Mouse (Mus musculus) intestine, embryonic 14.5 days (tissue): ENCODE data around the gene Slc7a15. TPM values are rescaled to one million over a fixed set of nuclear protein-coding genes. Genes with fewer than 3 reads are reported as not detected.

ENCODE experiments used
- ATAC-seq: fragments of 200-750 bp; cut with Nextera tagmentation; replicated peaks from 2 replicates; pipeline ENCODE4 v1.8.0; 2017; ENCODE audit warnings: low read depth, moderate number of reproducible peaks, moderate TSS enrichment, moderate library complexity; ENCODE audit not compliant: low FRiP score, low TSS enrichment
- DNase-seq: peaks from one replicate; pipeline ENCODE4 v3.0.0-alpha.2; 2018; ENCODE audit warnings: low spot score
- H3K27ac ChIP-seq: fragments of 300-500 bp; sonication (generic); 2 replicates; pipeline ENCODE4 v1.5.1; 2014; ENCODE audit warnings: low read depth, mild to moderate bottlenecking, control low read depth
- H3K27me3 ChIP-seq: fragments of 300-500 bp; sonication (generic); replicated peaks from 2 replicates; pipeline ENCODE4 v1.6.1; 2014; ENCODE audit warnings: low read length, control low read depth; ENCODE audit not compliant: control insufficient read depth, insufficient read depth
- H3K36me3 ChIP-seq: fragments of 300-500 bp; sonication (generic); 2 replicates; pipeline ENCODE4 v1.6.1; 2014; ENCODE audit warnings: low read length, control low read depth; ENCODE audit not compliant: control insufficient read depth, insufficient read depth
- H3K4me1 ChIP-seq: fragments of 300-500 bp; sonication (generic); replicated peaks from 2 replicates; pipeline ENCODE4 v1.6.1; 2014; ENCODE audit warnings: low read length, control low read depth, mixed read lengths; ENCODE audit not compliant: control insufficient read depth, insufficient read depth
- H3K4me2 ChIP-seq: fragments of 300-500 bp; sonication (generic); 2 replicates; pipeline ENCODE4 v1.6.1; 2014; ENCODE audit warnings: low read length
- H3K4me3 ChIP-seq: fragments of 300-500 bp; sonication (generic); 2 replicates; pipeline ENCODE4 v1.5.1; 2014; ENCODE audit warnings: low read depth, low read length, control low read depth, mixed read lengths
- H3K9ac ChIP-seq: fragments of 300-500 bp; sonication (generic); 2 replicates; pipeline ENCODE4 v1.6.1; 2014; ENCODE audit warnings: mild to moderate bottlenecking, low read length
- H3K9me3 ChIP-seq: fragments of 300-500 bp; sonication (generic); 2 replicates; pipeline ENCODE4 v1.6.1; 2016; ENCODE audit warnings: low read length, control low read depth; ENCODE audit not compliant: control insufficient read depth
- WGBS: fragments of 180-500 bp; shearing (Covaris S2); extraction: QIAGEN DNeasy Blood & Tissue Kit; methylation state at CpG from one replicate; pipeline ENCODE4 v1.1.7; 2014; 5-methylcytosine and 5-hydroxymethylcytosine counted together
- polyA plus RNA-seq: library from polyadenylated mRNA; unstranded; fragments of >200 nt; fragmentation: Nextera tagmentation; extraction: Ambion mirVana; gene quantifications from 2 replicates; pipeline ENCODE4 v1.2.1, GENCODE M21; 2014

Gene Slc7a15
- polyA plus RNA-seq, 1 experiment from 2014 or later: not detected

- no peak overlapping the region for H3K27ac ChIP-seq
- H3K4me3 ChIP-seq: no peak overlapping the region
- 0 out of 2 replicates have a peak, but pooled peaks cover 6% of the 10 kb centered on the region for H3K4me1 ChIP-seq
- H3K9ac ChIP-seq: no peak overlapping the region
- DNase-seq (no peak), ATAC-seq (no peak)
- WGBS: 86% methylated on average over 6 of the region's 6 CpGs
- H3K36me3 ChIP-seq: no peaks in the 10 kb centered on the region
- no peaks in the 10 kb centered on the region for H3K9me3 ChIP-seq
- no peaks in the 10 kb centered on the region for H3K27me3 ChIP-seq
- H3K4me2 ChIP-seq: no peak overlapping the region
These were observed 52.1 kb downstream of the Slc7a15 start for GRCm38 (mm10) chr12:8546801-8547200.

GRCm38 (mm10) chr12:8545066-8545610, 53.7 kb downstream of the Slc7a15 start:
- no peaks in the 10 kb centered on the region for H3K36me3 ChIP-seq
- 81% methylated on average over 5 of the region's 5 CpGs for WGBS
- H3K4me1 ChIP-seq: 0 out of 2 replicates have a peak, but pooled peaks cover 6% of the 10 kb centered on the region
- no peak overlapping the region for H3K27ac ChIP-seq
- H3K9me3 ChIP-seq: no peaks in the 10 kb centered on the region
- H3K27me3 ChIP-seq: no peaks in the 10 kb centered on the region
- no peak overlapping the region for H3K9ac ChIP-seq
- ATAC-seq (no peak), DNase-seq (no peak)
- no peak overlapping the region for H3K4me3 ChIP-seq
- H3K4me2 ChIP-seq: no peak overlapping the region

GRCm38 (mm10) chr12:8542371-8542770, 56.5 kb downstream of the Slc7a15 start:
- Histone ChIP-seq H3K4me2 (no peak overlapping the region), H3K27me3 (no peaks in the 10 kb centered on the region), H3K9me3 (no peaks in the 10 kb centered on the region), H3K27ac (no peak overlapping the region), H3K4me1 (0 out of 2 replicates have a peak, but pooled peaks cover under 1% of the 10 kb centered on the region), H3K4me3 (no peak overlapping the region), H3K36me3 (no peaks in the 10 kb centered on the region), H3K9ac (no peak overlapping the region)
- WGBS: 84% methylated on average over 4 of the region's 4 CpGs
- no peak for ATAC-seq
- DNase-seq: no peak

GRCm38 (mm10) chr12:8539471-8539870, 59.4 kb downstream of the Slc7a15 start:
- Histone ChIP-seq H3K27ac (no peak overlapping the region), H3K36me3 (no peaks in the 10 kb centered on the region)
- ATAC-seq: no peak

GRCm38 (mm10) chr12:8537291-8537690, 61.6 kb downstream of the Slc7a15 start:
- no peaks in the 10 kb centered on the region for H3K27me3 ChIP-seq
- WGBS: 90% methylated on average over 5 of the region's 5 CpGs
- no peaks in the 10 kb centered on the region for H3K9me3 ChIP-seq
- DNase-seq (no peak), ATAC-seq (no peak)
- no peaks in the 10 kb centered on the region for H3K4me1 ChIP-seq
- H3K27ac ChIP-seq: no peak overlapping the region
- H3K36me3 ChIP-seq: no peaks in the 10 kb centered on the region
- no peak overlapping the region for H3K4me3 ChIP-seq
- H3K4me2 ChIP-seq: no peak overlapping the region
- no peak overlapping the region for H3K9ac ChIP-seq

More at GRCm38 (mm10) chr12:8539471-8539870, 59.4 kb downstream of the Slc7a15 start:
- H3K9me3 ChIP-seq: no peaks in the 10 kb centered on the region
- no peak overlapping the region for H3K9ac ChIP-seq
- H3K27me3 ChIP-seq: no peaks in the 10 kb centered on the region
- H3K4me3 ChIP-seq: no peak overlapping the region
- no peak overlapping the region for H3K4me2 ChIP-seq
- H3K4me1 ChIP-seq: no peaks in the 10 kb centered on the region
- DNase-seq: no peak
- 86% methylated on average over 13 of the region's 13 CpGs for WGBS

GRCm38 (mm10) chr12:8536221-8536965, 62.5 kb downstream of the Slc7a15 start:
- Histone ChIP-seq H3K36me3 (no peaks in the 10 kb centered on the region), H3K4me2 (no peak overlapping the region), H3K4me3 (no peak overlapping the region), H3K27ac (no peak overlapping the region), H3K4me1 (no peaks in the 10 kb centered on the region), H3K27me3 (no peaks in the 10 kb centered on the region), H3K9me3 (no peaks in the 10 kb centered on the region), H3K9ac (no peak overlapping the region)
- no peak for ATAC-seq
- 70% methylated on average over 9 of the region's 9 CpGs for WGBS
- no peak for DNase-seq

GRCm38 (mm10) chr12:8535596-8535995, 63.3 kb downstream of the Slc7a15 start:
- no peak overlapping the region for H3K27ac ChIP-seq
- no peak overlapping the region for H3K4me3 ChIP-seq
- 87% methylated on average over 7 of the region's 7 CpGs for WGBS
- H3K4me2 ChIP-seq: no peak overlapping the region
- H3K9ac ChIP-seq: no peak overlapping the region
- no peaks in the 10 kb centered on the region for H3K4me1 ChIP-seq
- DNase-seq (no peak), ATAC-seq (no peak)
- no peaks in the 10 kb centered on the region for H3K36me3 ChIP-seq
- H3K9me3 ChIP-seq: no peaks in the 10 kb centered on the region
- H3K27me3 ChIP-seq: no peaks in the 10 kb centered on the region

GRCm38 (mm10) chr12:8534915-8535314, 64.0 kb downstream of the Slc7a15 start:
- DNase-seq (no peak), ATAC-seq (no peak)
- Histone ChIP-seq H3K4me2 (no peak overlapping the region), H3K9me3 (no peaks in the 10 kb centered on the region), H3K4me1 (no peaks in the 10 kb centered on the region), H3K27ac (no peak overlapping the region), H3K36me3 (no peaks in the 10 kb centered on the region), H3K4me3 (no peak overlapping the region), H3K27me3 (no peaks in the 10 kb centered on the region), H3K9ac (no peak overlapping the region)
- WGBS: 69% methylated on average over 1 of the region's 1 CpGs

GRCm38 (mm10) chr12:8527770-8528169, 71.1 kb downstream of the Slc7a15 start:
- Histone ChIP-seq H3K4me1 (no peaks in the 10 kb centered on the region), H3K9ac (no peak overlapping the region), H3K4me3 (no peak overlapping the region), H3K27me3 (no peaks in the 10 kb centered on the region), H3K36me3 (no peaks in the 10 kb centered on the region), H3K4me2 (no peak overlapping the region), H3K27ac (no peak overlapping the region), H3K9me3 (no peaks in the 10 kb centered on the region)
- 75% methylated on average over 5 of the region's 5 CpGs for WGBS
- DNase-seq: no peak
- no peak for ATAC-seq
